Mouse (Mus musculus): ENCODE measurements around the gene Nxt2. TPM values are rescaled to one million over a fixed set of nuclear protein-coding genes. Genes with fewer than 3 reads are reported as not detected.

Nxt2 gene
- 0.49 and 1.4 TPM in 2 replicates for polyA plus RNA-seq (2012; rRNA removed; ENCODE audit: low replicate concordance)

GRCm38 (mm10) chrX:142226542-142226941, at the start of gene Nxt2:
Nxt2 (plus strand) TSS chrX:142226770.

GRCm38 (mm10) chrX:142196831-142197230, 29.7 kb upstream of the Nxt2 start, which contains the start of gene Gucy2f:
Gucy2f (minus strand) TSS chrX:142196931.

Other genes starting within 250 kb of the Nxt2 start
- not detected in 2 replicates for gene Gucy2f, start 29.8 kb upstream of the Nxt2 start, polyA plus RNA-seq (2012; rRNA removed; ENCODE audit: low replicate concordance)
- gene Kcne1l, start 79.5 kb downstream of the Nxt2 start, polyA plus RNA-seq (2012; rRNA removed; ENCODE audit: low replicate concordance) = 0.21 TPM in 1 of 2 replicates, not detected in the other
- 0.15 and 0.51 TPM in 2 replicates for gene Acsl4, start 163.8 kb downstream of the Nxt2 start, polyA plus RNA-seq (2012; rRNA removed; ENCODE audit: low replicate concordance)

Measured in duodenum, adult 2 months (tissue).